Mouse (Mus musculus) neutrophil, adult 59 days (primary cell): ENCODE results near the gene Spop. TPM values are rescaled to one million over a fixed set of nuclear protein-coding genes. Genes with fewer than 3 reads are reported as not detected.

Experiments used
- total RNA-seq, 2 experiments: library from RNA; stranded (reverse); gene quantifications; 1 replicate in 1 of 2; 2 replicates in 1 of 2; pipeline ENCODE4 v1.2.4; 2023

Spop gene
- total RNA-seq: 100 to 1,000 TPM; 104 to 111 TPM

GRCm38 (mm10) chr11:95413641-95414535, at the start of gene Spop:
Spop (plus strand) TSS chr11:95414080.

GRCm38 (mm10) chr11:95384319-95384972, 29.4 kb upstream of the Spop start, which contains the start of gene Slc35b1:
Slc35b1 (plus strand) TSS chr11:95384692.

GRCm38 (mm10) chr11:95514298-95514861, 100.5 kb downstream of the Spop start, which contains the start of gene Nxph3:
Nxph3 (minus strand) TSS chr11:95514570.

Other genes with a start within 250 kb of the Spop start
- under 1 TPM in 1 of 2 experiments, not detected in 1; 0.31 TPM for gene Tac4, start 152.6 kb upstream of the Spop start, total RNA-seq
- 10 to 100 TPM; 82.3 to 93.7 TPM for gene Kat7, start 103.8 kb upstream of the Spop start, total RNA-seq
- gene Fam117a, start 77.1 kb upstream of the Spop start, total RNA-seq: 10 to 100 TPM; 76.0 to 95.2 TPM
- gene Slc35b1, start 29.4 kb upstream of the Spop start, total RNA-seq: 10 to 100 TPM; 30.2 to 39.7 TPM
- not detected for gene Nxph3, start 100.5 kb downstream of the Spop start, total RNA-seq
- under 1 TPM in 1 of 2 experiments, not detected in 1; 0.13 TPM for gene Ngfr, start 173.7 kb downstream of the Spop start, total RNA-seq